Mouse (Mus musculus): ENCODE measurements around the gene Zmiz1. TPM values are rescaled to one million over a fixed set of nuclear protein-coding genes. Genes with fewer than 3 reads are reported as not detected.

Zmiz1 gene
- polyA plus RNA-seq, 1 experiment from 2014 or later: 80.3 TPM

DNA sequence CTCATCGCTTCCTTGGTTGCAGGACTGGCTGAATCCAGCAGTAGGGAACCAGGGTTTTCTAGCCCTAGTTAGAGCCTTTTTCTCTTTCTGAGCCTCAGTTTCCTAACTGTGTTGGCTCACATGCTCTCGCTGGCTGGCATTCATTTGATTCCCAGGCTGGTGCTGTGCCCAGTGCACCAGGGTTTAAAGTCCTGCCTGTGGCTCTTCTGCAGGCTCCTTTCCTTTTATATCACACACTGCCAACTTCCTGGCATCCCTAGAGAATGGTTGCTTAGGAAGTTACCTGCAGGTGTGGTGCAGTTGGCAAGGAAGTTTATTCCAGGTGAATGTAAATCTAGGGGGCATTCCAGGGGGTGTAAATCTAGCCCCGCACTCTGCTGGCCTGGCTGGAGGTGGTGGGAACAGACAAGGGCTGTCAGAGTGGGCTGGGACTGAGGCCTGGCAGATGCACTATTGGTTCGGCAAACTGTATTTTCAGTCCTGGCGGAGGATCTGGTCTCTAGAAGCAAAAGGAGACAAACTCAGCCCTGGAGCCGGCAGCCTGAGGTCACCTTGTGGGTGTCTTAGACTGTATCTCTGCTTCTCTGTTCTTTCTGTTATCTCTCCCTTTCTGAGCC is 234.4 kb downstream of the Zmiz1 start:
- H3K27ac ChIP-seq: 0 out of 2 replicates have a peak overlapping the region, but pooled peaks have one; percentile 19
- no peaks in the 10 kb centered on the region for H3K9me3 ChIP-seq
- H3K4me2 ChIP-seq (replicated peaks): peak overlapping the region; percentile 79
- WGBS: 77% methylated on average over 6 of the region's 6 CpGs
- peak overlapping the region; percentile 76 for H3K4me3 ChIP-seq (replicated peaks)
- ATAC-seq: no peak; the same call in none of the 2 replicates
- H3K36me3 ChIP-seq: peaks cover 29% of the 10 kb centered on the region
- H3K4me1 ChIP-seq (replicated peaks): peaks cover 29% of the 10 kb centered on the region
- peak overlapping the region; percentile 54 for H3K9ac ChIP-seq (replicated peaks)
- no peaks in the 10 kb centered on the region for H3K27me3 ChIP-seq

DNA sequence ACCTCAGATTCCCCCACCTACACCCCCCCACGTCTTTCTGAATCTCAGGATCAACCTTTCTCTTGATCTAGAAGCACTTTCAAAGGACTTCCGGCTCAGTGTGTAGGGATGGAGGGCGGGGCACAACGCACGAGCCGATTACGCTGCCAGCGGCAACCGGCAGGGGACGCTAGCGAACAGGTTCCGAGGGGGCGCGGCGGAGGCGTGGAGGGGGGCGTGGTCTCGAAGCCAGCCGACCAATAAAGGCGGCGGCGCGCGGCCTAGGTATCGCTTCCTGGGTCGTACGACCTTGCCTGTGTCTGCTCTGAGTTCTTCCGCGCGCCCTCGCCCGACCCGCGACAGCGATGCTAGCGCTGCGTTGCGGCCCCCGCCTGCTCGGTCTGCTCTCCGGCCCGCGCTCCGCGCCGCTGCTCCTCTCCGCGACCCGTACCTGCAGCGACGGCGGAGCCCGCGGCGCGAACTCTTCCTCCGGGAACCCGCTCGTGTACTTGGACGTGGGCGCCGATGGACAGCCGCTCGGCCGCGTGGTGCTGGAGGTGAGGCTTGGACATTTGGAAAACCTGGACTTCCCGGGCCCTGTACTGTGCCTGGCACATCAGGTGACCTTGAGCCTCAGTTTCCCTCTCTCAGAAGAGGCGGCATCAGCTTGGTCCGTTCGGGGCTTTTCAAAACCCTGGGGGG is 235.0 kb downstream of the Zmiz1 start, which contains the start of gene Ppif:
TSS of gene Ppif (plus strand) at position 267 of the 681 bp plus-strand sequence.
- Histone ChIP-seq H3K36me3 (peaks cover 35% of the 10 kb centered on the region), H3K9ac (replicated peaks) (peak within 1 kb of the TSS; percentile 75), H3K4me3 (replicated peaks) (peak within 1 kb of the TSS; percentile 76), H3K27ac (peak within 1 kb of the TSS; percentile 45; the same call in 1 of the 2 replicates), H3K4me1 (replicated peaks) (peaks cover 29% of the 10 kb centered on the region), H3K27me3 (no peaks in the 10 kb centered on the region), H3K4me2 (replicated peaks) (peak within 1 kb of the TSS; percentile 79), H3K9me3 (no peaks in the 10 kb centered on the region)
- under 1% methylated on average over 69 of the region's 70 CpGs for WGBS
- peak; percentile 95 for ATAC-seq

DNA sequence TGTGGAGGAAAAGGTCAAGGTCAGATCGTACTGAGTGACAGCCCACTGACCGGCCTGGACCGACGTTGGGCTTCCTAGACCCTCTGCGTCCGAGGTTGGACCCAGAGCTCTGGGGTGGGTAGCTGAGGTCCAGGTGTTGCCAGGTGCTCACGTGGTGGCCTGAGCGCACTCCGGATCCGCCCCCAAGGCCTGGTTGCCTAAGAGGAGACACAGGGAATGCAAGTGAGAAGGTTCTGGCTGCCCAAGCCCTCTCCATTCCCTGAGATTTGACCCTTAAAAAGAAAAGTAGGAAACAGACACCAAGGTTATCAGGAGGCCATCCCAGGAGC is 235.5 kb downstream of the Zmiz1 start:
- Histone ChIP-seq H3K4me1 (replicated peaks) (peaks cover 29% of the 10 kb centered on the region), H3K9ac (replicated peaks) (peak overlapping the region; percentile 75), H3K9me3 (no peaks in the 10 kb centered on the region), H3K27ac (no peak overlapping the region), H3K27me3 (no peaks in the 10 kb centered on the region), H3K36me3 (peaks cover 40% of the 10 kb centered on the region), H3K4me3 (replicated peaks) (peak overlapping the region; percentile 76), H3K4me2 (replicated peaks) (peak overlapping the region; percentile 79)
- ATAC-seq: no peak
- under 1% methylated on average over 10 of the region's 10 CpGs for WGBS

DNA sequence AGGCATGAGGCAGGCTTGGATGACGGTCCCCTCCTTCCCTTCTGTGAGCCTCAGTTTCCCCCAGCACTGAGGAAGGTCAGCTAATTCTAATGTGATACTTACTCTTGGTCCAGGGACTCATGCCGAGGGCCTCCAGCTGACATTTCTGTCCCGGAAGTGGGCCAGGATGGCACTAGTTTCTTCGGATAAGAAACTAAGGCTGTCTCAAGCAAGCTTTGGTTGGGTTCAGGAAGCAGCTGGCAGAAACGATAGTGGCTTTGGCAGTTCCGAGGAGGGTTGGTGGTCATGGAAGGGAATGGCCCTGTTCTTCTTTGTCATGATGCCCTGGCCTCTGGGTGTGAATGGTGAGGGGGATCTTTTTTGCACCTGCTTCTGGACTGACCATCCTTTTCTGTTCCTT is 236.1 kb downstream of the Zmiz1 start:
- ATAC-seq: no peak
- H3K9me3 ChIP-seq: no peaks in the 10 kb centered on the region
- H3K4me1 ChIP-seq (replicated peaks): peaks cover 29% of the 10 kb centered on the region
- H3K27ac ChIP-seq: no peak overlapping the region
- peaks cover 46% of the 10 kb centered on the region for H3K36me3 ChIP-seq
- WGBS: 76% methylated on average over 6 of the region's 6 CpGs
- peak overlapping the region; percentile 76 for H3K4me3 ChIP-seq (replicated peaks)
- peak overlapping the region; percentile 79 for H3K4me2 ChIP-seq (replicated peaks)
- no peaks in the 10 kb centered on the region for H3K27me3 ChIP-seq
- H3K9ac ChIP-seq (replicated peaks): peak overlapping the region; percentile 75

DNA sequence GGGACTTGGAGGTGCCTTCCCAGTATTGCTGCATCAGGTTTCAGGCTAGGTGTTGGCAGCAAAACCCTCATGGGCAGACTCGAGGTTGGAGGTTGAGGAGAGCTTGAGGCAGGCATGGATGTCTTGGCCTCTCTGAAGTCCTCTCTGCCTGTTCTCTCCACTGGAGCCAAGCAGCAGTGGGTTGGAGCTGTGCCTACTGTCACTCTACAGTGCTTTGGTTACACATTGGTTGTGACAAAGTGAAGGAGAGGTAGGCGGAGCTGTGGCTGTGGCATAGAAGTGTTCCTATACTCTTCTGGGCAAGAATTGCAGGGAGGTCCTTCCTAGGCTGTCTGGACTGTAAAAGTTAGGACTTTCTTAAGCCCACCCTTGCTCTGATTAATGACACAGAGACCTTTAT is 237.4 kb downstream of the Zmiz1 start:
- peaks cover 29% of the 10 kb centered on the region for H3K4me1 ChIP-seq (replicated peaks)
- H3K4me3 ChIP-seq (replicated peaks): no peak overlapping the region
- ATAC-seq: no peak
- H3K4me2 ChIP-seq (replicated peaks): no peak overlapping the region
- no peaks in the 10 kb centered on the region for H3K9me3 ChIP-seq
- H3K9ac ChIP-seq (replicated peaks): no peak overlapping the region
- no peak overlapping the region for H3K27ac ChIP-seq
- peaks cover 52% of the 10 kb centered on the region for H3K36me3 ChIP-seq
- 77% methylated on average over 2 of the region's 2 CpGs for WGBS
- no peaks in the 10 kb centered on the region for H3K27me3 ChIP-seq

DNA sequence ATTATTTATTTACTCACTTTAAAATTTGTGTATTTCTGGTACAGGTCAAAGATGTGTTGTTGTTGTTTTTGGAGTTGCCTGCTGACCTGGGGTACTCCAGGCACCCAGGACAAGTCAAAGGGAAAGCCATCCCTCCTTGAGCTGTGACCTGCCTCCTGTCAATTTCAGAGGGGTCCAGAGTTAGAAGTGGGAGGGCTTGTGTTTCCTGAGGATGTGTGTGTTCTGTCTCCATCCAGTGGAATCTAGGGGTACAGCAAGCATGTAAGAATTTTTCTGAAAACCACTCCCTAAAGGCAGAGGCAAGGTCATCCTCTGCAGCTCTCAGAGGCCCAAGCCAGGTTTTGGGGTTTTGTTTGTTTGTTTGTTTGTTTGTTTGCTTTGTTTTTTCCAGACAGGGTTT is 243.0 kb downstream of the Zmiz1 start:
- H3K27me3 ChIP-seq: no peaks in the 10 kb centered on the region
- no peak overlapping the region for H3K4me3 ChIP-seq (replicated peaks)
- peak; percentile 79 for ATAC-seq
- H3K9ac ChIP-seq (replicated peaks): no peak overlapping the region
- no peak overlapping the region for H3K4me2 ChIP-seq (replicated peaks)
- H3K27ac ChIP-seq: no peak overlapping the region
- H3K4me1 ChIP-seq (replicated peaks): 0 out of 2 replicates have a peak, but pooled peaks cover 2% of the 10 kb centered on the region
- H3K36me3 ChIP-seq: peaks cover 37% of the 10 kb centered on the region
- no peaks in the 10 kb centered on the region for H3K9me3 ChIP-seq

DNA sequence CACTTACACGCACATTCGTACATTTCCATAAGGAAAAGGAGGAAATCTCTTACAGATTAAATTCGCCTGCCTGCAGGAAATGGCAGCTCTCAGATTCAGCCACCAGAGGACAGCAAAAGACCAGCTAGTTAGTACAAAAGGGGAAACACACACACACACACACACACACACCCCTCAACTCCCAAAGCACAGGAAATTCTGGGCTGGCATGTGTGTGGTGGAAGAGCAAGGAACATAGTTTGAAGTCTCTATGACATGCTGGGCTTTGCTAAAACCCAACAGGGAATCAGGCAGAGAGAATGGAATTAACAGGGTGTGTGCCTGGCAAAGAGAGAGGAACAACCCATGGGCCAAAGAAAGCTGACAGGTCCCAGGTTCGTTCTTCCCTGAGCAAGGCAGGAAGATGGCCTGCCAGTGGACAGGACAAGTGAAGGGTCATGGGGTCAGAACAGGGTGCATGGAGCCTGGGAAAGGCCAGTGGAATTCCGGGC is 248.8 kb downstream of the Zmiz1 start:
- H3K9me3 ChIP-seq: no peaks in the 10 kb centered on the region
- H3K9ac ChIP-seq (replicated peaks): no peak overlapping the region
- H3K27ac ChIP-seq: no peak overlapping the region
- WGBS: 60% methylated on average over 5 of the region's 5 CpGs
- H3K4me3 ChIP-seq (replicated peaks): no peak overlapping the region
- peaks cover 13% of the 10 kb centered on the region for H3K4me1 ChIP-seq (replicated peaks)
- ATAC-seq: no peak
- H3K27me3 ChIP-seq: no peaks in the 10 kb centered on the region
- no peaks in the 10 kb centered on the region for H3K36me3 ChIP-seq
- H3K4me2 ChIP-seq (replicated peaks): no peak overlapping the region

DNA sequence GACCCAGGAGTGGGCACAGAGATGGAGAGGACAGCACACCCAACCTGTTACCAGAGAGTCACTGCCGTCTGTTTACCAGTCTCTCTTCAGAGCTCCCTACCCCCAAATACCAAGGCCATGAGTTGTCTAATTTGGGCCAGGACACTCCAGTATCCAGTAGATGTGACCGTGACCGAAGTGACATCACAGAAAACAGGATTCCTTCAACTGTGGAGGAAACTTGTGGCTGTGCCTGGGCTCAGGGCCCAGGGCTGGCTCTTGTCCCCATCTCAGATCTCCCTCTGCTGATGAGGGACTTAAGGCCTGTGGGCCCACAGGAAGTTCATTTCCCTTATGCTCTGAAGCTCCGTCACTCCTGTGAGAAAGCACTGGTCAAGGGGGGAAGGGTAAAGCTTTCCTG is 249.5 kb downstream of the Zmiz1 start:
- H3K4me2 ChIP-seq (replicated peaks): no peak overlapping the region
- WGBS: 76% methylated on average over 4 of the region's 4 CpGs
- H3K9ac ChIP-seq (replicated peaks): no peak overlapping the region
- ATAC-seq: no peak
- H3K27ac ChIP-seq: no peak overlapping the region
- H3K9me3 ChIP-seq: no peaks in the 10 kb centered on the region
- no peaks in the 10 kb centered on the region for H3K27me3 ChIP-seq
- H3K36me3 ChIP-seq: no peaks in the 10 kb centered on the region
- no peak overlapping the region for H3K4me3 ChIP-seq (replicated peaks)
- H3K4me1 ChIP-seq (replicated peaks): peaks cover 16% of the 10 kb centered on the region

DNA sequence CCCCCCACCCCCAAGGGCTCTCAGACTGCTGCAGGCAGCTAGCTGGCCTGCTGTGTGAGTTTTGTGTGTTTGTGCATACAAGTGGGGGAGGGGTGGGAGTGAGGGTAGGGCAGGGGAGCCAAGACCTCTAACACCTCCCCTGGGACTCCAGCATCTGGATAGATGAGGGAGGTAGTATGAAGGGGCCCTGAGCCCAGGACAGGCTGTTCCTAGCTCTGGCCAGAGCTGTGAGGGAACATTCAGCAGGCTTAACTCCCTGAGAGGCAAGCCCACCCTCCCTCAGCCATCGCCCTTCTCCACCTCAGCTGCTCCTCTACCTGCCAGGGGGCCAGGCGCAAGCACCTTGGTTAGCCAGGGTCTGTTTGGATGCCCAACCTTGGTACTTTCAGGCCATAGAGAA is 249.9 kb downstream of the Zmiz1 start:
- Histone ChIP-seq H3K9ac (replicated peaks) (no peak overlapping the region), H3K36me3 (no peaks in the 10 kb centered on the region), H3K4me1 (replicated peaks) (peaks cover 16% of the 10 kb centered on the region), H3K4me2 (replicated peaks) (no peak overlapping the region), H3K9me3 (no peaks in the 10 kb centered on the region), H3K27ac (no peak overlapping the region), H3K27me3 (no peaks in the 10 kb centered on the region), H3K4me3 (replicated peaks) (no peak overlapping the region)
- 79% methylated on average over 2 of the region's 2 CpGs for WGBS
- 0 out of 2 replicates have a peak, but pooled peaks have one; percentile 29 for ATAC-seq

DNA sequence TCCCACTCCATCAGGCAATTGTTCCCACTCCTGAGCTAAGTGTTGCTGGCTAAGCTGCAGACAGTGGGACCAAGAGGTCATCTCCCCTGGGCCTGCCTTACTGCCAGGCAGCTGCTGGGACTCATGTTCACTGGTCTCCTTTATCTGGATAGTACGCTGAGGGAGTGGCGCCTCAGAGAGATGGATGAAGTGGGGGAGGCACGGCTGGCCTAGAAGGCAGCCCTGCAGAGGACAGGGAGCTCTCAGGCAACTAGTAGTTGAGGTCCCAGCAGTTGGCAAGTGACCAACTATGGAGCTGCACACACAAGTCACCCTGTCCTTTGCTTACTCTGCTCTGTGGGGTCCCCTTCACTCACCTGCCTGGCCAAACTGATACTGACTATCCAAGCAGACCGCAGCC is 251.1 kb downstream of the Zmiz1 start:
- H3K36me3 ChIP-seq: no peaks in the 10 kb centered on the region
- 75% methylated on average over 4 of the region's 4 CpGs for WGBS
- H3K27ac ChIP-seq: no peak overlapping the region
- H3K4me1 ChIP-seq (replicated peaks): peaks cover 16% of the 10 kb centered on the region
- no peaks in the 10 kb centered on the region for H3K27me3 ChIP-seq
- no peak for ATAC-seq
- no peak overlapping the region for H3K4me2 ChIP-seq (replicated peaks)
- no peak overlapping the region for H3K4me3 ChIP-seq (replicated peaks)
- no peaks in the 10 kb centered on the region for H3K9me3 ChIP-seq
- no peak overlapping the region for H3K9ac ChIP-seq (replicated peaks)

DNA sequence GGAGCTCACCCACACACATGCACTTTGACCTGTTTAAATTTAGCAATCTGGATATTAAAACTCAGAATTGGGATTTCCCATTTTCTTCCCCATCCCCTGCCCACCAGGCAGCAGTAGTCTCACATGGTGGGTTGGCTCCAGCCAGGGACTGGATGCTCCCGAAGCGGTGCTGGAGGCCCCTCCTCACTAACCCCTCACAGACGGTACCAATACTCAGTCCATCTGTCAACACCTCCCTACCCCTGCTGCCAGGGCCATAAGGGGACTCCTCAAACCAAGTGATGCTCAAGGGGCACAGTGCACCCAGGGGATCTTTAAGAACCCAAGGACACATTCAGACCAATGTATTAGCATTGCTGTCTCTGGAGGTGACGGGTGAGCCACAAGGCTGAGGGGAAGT is 251.7 kb downstream of the Zmiz1 start:
- 64% methylated on average over 4 of the region's 4 CpGs for WGBS
- Histone ChIP-seq H3K4me2 (replicated peaks) (no peak overlapping the region), H3K27ac (no peak overlapping the region), H3K4me1 (replicated peaks) (peaks cover 16% of the 10 kb centered on the region), H3K27me3 (no peaks in the 10 kb centered on the region), H3K9ac (replicated peaks) (no peak overlapping the region), H3K4me3 (replicated peaks) (no peak overlapping the region), H3K36me3 (no peaks in the 10 kb centered on the region), H3K9me3 (no peaks in the 10 kb centered on the region)
- ATAC-seq: no peak

DNA sequence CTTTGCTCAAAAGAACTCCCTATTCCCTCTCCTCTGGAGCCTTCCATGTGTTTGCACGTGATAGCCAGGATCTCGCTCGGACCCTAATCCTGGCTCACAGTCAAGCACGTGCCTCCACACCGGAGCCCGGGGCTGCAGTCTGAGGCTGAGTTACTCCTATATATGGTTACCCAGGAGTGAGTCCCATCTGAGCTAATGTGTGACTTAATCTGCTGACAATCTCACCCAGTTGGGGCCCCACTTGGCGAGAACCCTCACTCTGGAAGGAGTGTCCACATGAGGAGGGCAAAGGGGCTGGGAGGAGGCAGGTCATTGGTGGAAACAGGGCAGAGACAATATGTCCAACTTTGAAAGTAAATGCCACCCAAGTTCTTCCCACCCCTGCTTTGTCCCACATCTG is 252.2 kb downstream of the Zmiz1 start:
- Histone ChIP-seq H3K27me3 (no peaks in the 10 kb centered on the region), H3K36me3 (no peaks in the 10 kb centered on the region), H3K9ac (replicated peaks) (no peak overlapping the region), H3K27ac (no peak overlapping the region), H3K4me2 (replicated peaks) (no peak overlapping the region), H3K4me1 (replicated peaks) (peaks cover 16% of the 10 kb centered on the region), H3K4me3 (replicated peaks) (no peak overlapping the region), H3K9me3 (no peaks in the 10 kb centered on the region)
- WGBS: 75% methylated on average over 7 of the region's 7 CpGs
- ATAC-seq: no peak
